Mouse (Mus musculus) olfactory bulb, adult 2 months (tissue): ENCODE results near the gene Ptprg.

Source experiments
- CTCF ChIP-seq: fragments of 200-500 bp; IDR thresholded peaks from 2 replicates; pipeline ENCODE4 v1.5.1; 2012; ENCODE audit warnings: low read depth, mild to moderate bottlenecking, low read length, moderate library complexity; ENCODE audit not compliant: insufficient read depth
- POLR2A ChIP-seq: fragments of 200-500 bp; IDR thresholded peaks from 2 replicates; pipeline ENCODE4 v1.6.1; 2012; ENCODE audit warnings: mild to moderate bottlenecking, low read depth, low read length, moderate library complexity; ENCODE audit not compliant: insufficient read depth

DNA sequence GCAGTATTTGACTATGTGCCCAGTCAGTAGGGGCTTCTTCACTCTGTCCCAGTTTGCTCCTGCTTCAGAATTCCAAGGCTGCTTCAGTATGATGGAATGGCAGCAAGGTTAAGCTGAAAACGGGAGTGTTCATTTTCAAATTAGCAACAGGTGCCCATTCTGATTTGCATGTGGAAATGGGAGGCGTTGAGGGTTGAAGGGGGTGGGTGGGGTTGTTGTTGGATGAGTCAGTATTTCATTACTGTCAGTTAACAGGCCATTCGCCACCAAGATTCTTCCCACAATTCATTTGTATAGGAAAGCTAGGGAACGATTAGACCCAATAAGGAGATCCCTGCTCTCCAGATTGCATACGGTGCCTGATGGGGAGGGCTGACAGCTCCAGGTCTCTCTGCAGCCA is 668.2 kb downstream of the Ptprg start:
- TF ChIP-seq CTCF (no peak), POLR2A (no peak)
